Mouse (Mus musculus): ENCODE results near the gene Pisd. TPM values are rescaled to one million over a fixed set of nuclear protein-coding genes. Genes with fewer than 3 reads are reported as not detected.

The Pisd gene
- total and polyA plus RNA-seq, 3 experiments = 45.2 to 57.1 (median 52.1) TPM

GRCm38 (mm10) chr5:32717726-32718125, 67.7 kb downstream of the Pisd start:
- H3K27ac ChIP-seq (ENCODE audit: insufficient read depth, low read depth) = no peak overlapping the region
- no peak overlapping the region for H3K4me3 ChIP-seq (replicated peaks in 1 of 3; ENCODE audit: low read depth in 2 of 3, low read length in 2 of 3, poor library complexity in 1 of 3)
- no peak for DNase-seq (ENCODE audit: extremely low read depth)

GRCm38 (mm10) chr5:32713703-32714467, 71.6 kb downstream of the Pisd start:
- in situ Hi-C loops (cut with MboI; ENCODE audit: low pct_ligation_motif_present, low pct_unique_long_range_greater_than_20kb, low sequenced_read_pairs) = no loop called here
- no peaks in the 10 kb centered on the region for H3K79me2 ChIP-seq (replicated peaks; ENCODE audit: control insufficient read depth, extremely low read depth, insufficient read depth, poor library complexity, severe bottlenecking)
- TF ChIP-seq PAX5 (IDR thresholded peaks at IDR 0.05; ENCODE audit: low read length) (no peak), E2F4 (IDR thresholded peaks at IDR 0.05; ENCODE audit: insufficient replicate concordance, low read depth, low read length) (no peak), MXI1 (IDR thresholded peaks at IDR 0.05; ENCODE audit: low read depth, low read length) (0 out of 2 replicates have a peak, but pooled peaks have one; percentile 39), HCFC1 (IDR thresholded peaks at IDR 0.05; ENCODE audit: low read depth, low read length) (peak; percentile 100), IRF4 (IDR thresholded peaks at IDR 0.05; ENCODE audit: low read depth, low read length) (peak; percentile 68; the same call in 1 of the 2 replicates), ELF1 (IDR thresholded peaks at IDR 0.05; ENCODE audit: low read depth, low read length) (peak; percentile 100), EP300 (IDR thresholded peaks at IDR 0.05; ENCODE audit: low read length) (no peak), SMC3 (IDR thresholded peaks at IDR 0.05; ENCODE audit: low read depth, low read length) (peak; percentile 77), MAZ (IDR thresholded peaks at IDR 0.05; ENCODE audit: low read depth, low read length) (peak; percentile 45; the same call in 1 of the 2 replicates), ZKSCAN1 (IDR thresholded peaks at IDR 0.05; ENCODE audit: borderline replicate concordance, low read depth, low read length) (no peak), USF1 (IDR thresholded peaks at IDR 0.05; ENCODE audit: low read depth, low read length) (no peak), GABPA (IDR thresholded peaks at IDR 0.05; ENCODE audit: insufficient replicate concordance, low read depth, low read length) (peak; percentile 86), UBTF (IDR thresholded peaks at IDR 0.05; ENCODE audit: low read depth, low read length) (peak; percentile 100), ZNF384 (IDR thresholded peaks at IDR 0.05; ENCODE audit: low read depth, low read length) (peak; percentile 89), BHLHE40 (IDR thresholded peaks at IDR 0.05; ENCODE audit: low read depth, low read length) (no peak), TCF12 (IDR thresholded peaks at IDR 0.05; ENCODE audit: low read depth, low read length) (peak; percentile 60), POLR2A (IDR thresholded peaks at IDR 0.05; ENCODE audit: low read depth, low read length) (peak; percentile 68), ZMIZ1 (IDR thresholded peaks at IDR 0.05; ENCODE audit: low read depth, low read length) (no peak), MEF2A (IDR thresholded peaks at IDR 0.05; ENCODE audit: borderline replicate concordance, low read depth, low read length) (peak; percentile 66; the same call in 1 of the 2 replicates), KAT2A (IDR thresholded peaks at IDR 0.05; ENCODE audit: insufficient replicate concordance, low read length) (peak; percentile 100), CHD2 (IDR thresholded peaks at IDR 0.05; ENCODE audit: low read length) (no peak; the same call in 1 of the 2 replicates), TBP (conservative IDR thresholded peaks at IDR 0.05; ENCODE audit: low read depth, low read length) (peak; percentile 100), CHD1 (IDR thresholded peaks at IDR 0.05; ENCODE audit: low read depth, low read length) (no peak), CTCF (conservative IDR thresholded peaks at IDR 0.05 in 1 of 2, IDR thresholded peaks at IDR 0.05 in 1 of 2; ENCODE audit: low read depth in 2 of 2, low read length in 2 of 2) (peak; percentile 18 to 83; a peak in 2 of 4 replicates), ETS1 (conservative IDR thresholded peaks at IDR 0.05; ENCODE audit: low read depth, low read length) (no peak; the same call in 1 of the 2 replicates)

More at GRCm38 (mm10) chr5:32717726-32718125, 67.7 kb downstream of the Pisd start:
- Histone ChIP-seq H3K4me1 (ENCODE audit: control insufficient read depth in 1 of 2, insufficient read depth in 2 of 2) (peaks cover 0 to 4% of the 10 kb centered on the region in 2 experiments; a peak in 2 of 4 replicates), H3K4me2 (ENCODE audit: insufficient read depth, low read depth, poor library complexity, severe bottlenecking) (no peak overlapping the region), H3K36me3 (replicated peaks in 1 of 2; ENCODE audit: control insufficient read depth in 1 of 2, insufficient read depth in 1 of 2, low read length in 1 of 2) (no peaks in the 10 kb centered on the region), H3K27me3 (replicated peaks) (no peaks in the 10 kb centered on the region), H3K9ac (ENCODE audit: insufficient read depth, low read depth) (no peak overlapping the region), H3K79me2 (replicated peaks; ENCODE audit: control insufficient read depth, extremely low read depth, insufficient read depth, poor library complexity, severe bottlenecking) (no peaks in the 10 kb centered on the region), H3K9me3 (replicated peaks; ENCODE audit: low read length) (peaks cover 8% of the 10 kb centered on the region)
- TF ChIP-seq MAX (IDR thresholded peaks at IDR 0.05; ENCODE audit: low read length) (no peak), CHD1 (IDR thresholded peaks at IDR 0.05; ENCODE audit: low read depth, low read length) (no peak), TBP (conservative IDR thresholded peaks at IDR 0.05; ENCODE audit: low read depth, low read length) (no peak), MYC (IDR thresholded peaks at IDR 0.05; ENCODE audit: low read depth, low read length) (no peak), EP300 (IDR thresholded peaks at IDR 0.05; ENCODE audit: low read length) (no peak), ZMIZ1 (IDR thresholded peaks at IDR 0.05; ENCODE audit: low read depth, low read length) (no peak), UBTF (IDR thresholded peaks at IDR 0.05; ENCODE audit: low read depth, low read length) (no peak), RAD21 (IDR thresholded peaks at IDR 0.05; ENCODE audit: low read depth, low read length) (no peak), PAX5 (IDR thresholded peaks at IDR 0.05; ENCODE audit: low read length) (no peak), POLR2AphosphoS2 (IDR thresholded peaks at IDR 0.05; ENCODE audit: low read depth, low read length) (no peak), KAT2A (IDR thresholded peaks at IDR 0.05; ENCODE audit: insufficient replicate concordance, low read length) (no peak), ZNF384 (IDR thresholded peaks at IDR 0.05; ENCODE audit: low read depth, low read length) (no peak), MEF2A (IDR thresholded peaks at IDR 0.05; ENCODE audit: borderline replicate concordance, low read depth, low read length) (no peak), MAFK (IDR thresholded peaks at IDR 0.05; ENCODE audit: insufficient replicate concordance, low read length) (no peak), BHLHE40 (IDR thresholded peaks at IDR 0.05; ENCODE audit: low read depth, low read length) (no peak), E2F4 (IDR thresholded peaks at IDR 0.05; ENCODE audit: insufficient replicate concordance, low read depth, low read length) (no peak), RCOR1 (conservative IDR thresholded peaks at IDR 0.05; ENCODE audit: low read depth, low read length) (no peak), JUN (IDR thresholded peaks at IDR 0.05; ENCODE audit: insufficient read depth, low read depth, low read length) (no peak)
- dilution Hi-C loops (cut with MboI; ENCODE audit: extremely low pct_ligation_motif_present, extremely low pct_unique_long_range_greater_than_20kb, low sequenced_read_pairs) = no loop called here
- in situ Hi-C loops (cut with MboI; ENCODE audit: low pct_ligation_motif_present, low pct_unique_long_range_greater_than_20kb, low sequenced_read_pairs) = no loop called here

More at GRCm38 (mm10) chr5:32713703-32714467, 71.6 kb downstream of the Pisd start:
- DNase-seq (ENCODE audit: extremely low read depth) = peak; percentile 96
- Histone ChIP-seq H3K4me2 (ENCODE audit: insufficient read depth, low read depth, poor library complexity, severe bottlenecking) (no peak overlapping the region), H3K9me3 (replicated peaks; ENCODE audit: low read length) (peaks cover 24% of the 10 kb centered on the region), H3K4me1 (ENCODE audit: control insufficient read depth in 1 of 2, insufficient read depth in 2 of 2) (no peaks in the 10 kb centered on the region; a peak in 2 of 4 replicates), H3K9ac (ENCODE audit: insufficient read depth, low read depth) (no peak overlapping the region), H3K27ac (ENCODE audit: insufficient read depth, low read depth) (peak overlapping the region; percentile 74), H3K36me3 (replicated peaks in 1 of 2; ENCODE audit: control insufficient read depth in 1 of 2, insufficient read depth in 1 of 2, low read length in 1 of 2) (no peaks in the 10 kb centered on the region), H3K4me3 (replicated peaks in 1 of 3; ENCODE audit: low read depth in 2 of 3, low read length in 2 of 3, poor library complexity in 1 of 3) (peak overlapping the region; percentile 53 to 59 (median 58)), H3K27me3 (replicated peaks) (no peaks in the 10 kb centered on the region)
- dilution Hi-C loops (cut with MboI; ENCODE audit: extremely low pct_ligation_motif_present, extremely low pct_unique_long_range_greater_than_20kb, low sequenced_read_pairs) = no loop called here
